Mouse (Mus musculus) testis, adult 2 months (tissue): ENCODE results near the gene Lancl2.

Experiments used
- CTCF ChIP-seq: fragments of 200-500 bp; IDR thresholded peaks from 2 replicates; pipeline ENCODE4 v1.5.1; 2012; ENCODE audit warnings: low read depth, mild to moderate bottlenecking, inconsistent platforms, low read length, moderate library complexity; ENCODE audit not compliant: control insufficient read depth, insufficient read depth, insufficient replicate concordance
- POLR2A ChIP-seq: fragments of 200-500 bp; IDR thresholded peaks from 2 replicates; pipeline ENCODE4 v1.6.1; 2012; ENCODE audit warnings: low read depth, mild to moderate bottlenecking, inconsistent platforms, low read length, moderate library complexity; ENCODE audit not compliant: control insufficient read depth

- TF ChIP-seq CTCF: no peak
- TF ChIP-seq POLR2A: no peak
Measured at GRCm38 (mm10) chr6:57766287-57766686, 63.9 kb downstream of the Lancl2 start.
